Mouse (Mus musculus): Measurements from ENCODE around the gene Cyb5b.

DNA sequence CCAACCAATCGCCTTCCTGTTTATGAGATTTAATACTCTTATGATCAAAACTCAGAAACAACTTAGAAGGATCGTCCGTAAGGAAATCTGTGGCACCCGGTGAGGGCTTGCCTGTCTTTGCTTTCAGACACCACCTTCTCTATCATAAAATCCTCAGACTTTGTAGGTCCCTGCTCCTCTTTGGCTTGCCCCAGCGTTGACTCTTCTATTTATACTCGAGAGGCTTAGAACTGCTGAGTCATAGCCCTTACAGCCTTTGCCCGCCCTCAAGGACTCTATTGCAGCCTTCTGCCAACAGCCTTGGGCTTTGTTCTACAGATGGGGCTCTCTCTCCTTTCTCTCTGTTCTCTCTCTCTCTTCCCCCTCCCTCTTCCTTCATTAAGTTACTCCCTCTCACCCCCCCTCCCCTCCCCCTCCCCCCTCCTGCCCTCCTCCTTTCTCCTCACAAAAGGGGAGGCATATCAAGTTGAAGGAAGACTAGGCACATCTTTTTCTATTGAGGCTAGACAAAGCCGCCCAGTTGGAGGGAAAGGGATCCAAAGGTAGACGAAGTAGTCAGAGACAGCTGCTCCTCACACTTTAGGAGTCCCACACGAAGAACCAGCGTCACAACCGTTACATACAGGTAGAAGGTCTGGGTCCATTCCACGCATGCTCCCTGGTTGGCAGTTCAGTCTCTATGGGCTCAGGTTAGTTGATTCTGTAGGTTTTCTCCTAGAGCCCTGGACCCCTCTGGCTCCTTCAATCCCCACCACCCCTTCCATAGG is 10.6 kb upstream of the Cyb5b start:
- TF ChIP-seq POLR2A (IDR thresholded peaks at IDR 0.05; ENCODE audit: extremely low read depth, insufficient read depth, low read length) (no peak), CTCF (IDR thresholded peaks at IDR 0.05; ENCODE audit: extremely low read depth, insufficient read depth, low read length) (no peak)
